Comparison of ENCODE assay signal across 10 mouse cellular contexts in the genomic region with DNA sequence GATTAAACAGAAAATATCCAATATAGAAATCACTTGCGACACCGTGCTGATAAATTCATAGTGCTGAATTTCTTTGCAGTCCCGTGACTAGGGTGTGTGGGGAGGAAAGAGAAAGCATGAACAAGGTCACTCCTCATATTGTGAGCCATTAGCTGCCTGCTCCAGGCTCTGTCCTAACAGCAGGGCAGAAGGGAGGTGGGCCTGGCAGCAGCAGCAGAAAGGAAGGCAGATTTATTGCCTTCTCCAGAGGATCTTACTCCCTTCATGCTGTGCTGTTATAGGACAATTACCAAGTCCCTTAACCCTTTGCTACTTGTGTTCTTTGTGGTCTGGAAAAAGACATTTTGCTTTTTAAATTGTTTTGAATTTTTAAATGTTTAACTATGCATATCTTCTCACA.
DNase-seq lines count a peak whose midpoint lies in the region; ATAC-seq lines count a peak whose summit lies in the region.
"Had no signal": no experiment of that assay in that cellular context is flagged by ENCODE, and none has a peak within 500 bp of the region (broad histone marks: within the 10 kb centered on the region; RNA-seq: fewer than 3 reads in every experiment).

No protein-coding gene starts in this region.

- DNase-seq in brain, adult 2 months (ENCODE audit: low read depth, low spot score), result peak; percentile 39
- DNase-seq in embryo, embryonic 10.5 days (ENCODE audit: low spot score), result peak; percentile 57
- DNase-seq in urinary bladder, postnatal 14 days (ENCODE audit: low spot score), result no peak
- DNase-seq in heart, postnatal 14 days, result no peak
- DNase-seq: gastrocnemius, adult 2 months had no signal

- H3K4me1 ChIP-seq in forebrain, embryonic 15.5 days, result no peaks in the 10 kb centered on the region
- 0 out of 2 replicates have a peak, but pooled peaks cover 3% of the 10 kb centered on the region for H3K4me1 ChIP-seq in forebrain, embryonic 12.5 days
- peaks cover 7% of the 10 kb centered on the region; the same call in 1 of the 2 replicates for H3K4me1 ChIP-seq in midbrain, embryonic 15.5 days
- H3K4me1 ChIP-seq: heart, embryonic 15.5 days had no signal

- H3K27me3 ChIP-seq in forebrain, embryonic 15.5 days, result no peaks in the 10 kb centered on the region
- H3K27me3 ChIP-seq in forebrain, embryonic 12.5 days, result no peaks in the 10 kb centered on the region
- no peaks in the 10 kb centered on the region for H3K27me3 ChIP-seq in midbrain, embryonic 15.5 days (replicated peaks)
- H3K27me3 ChIP-seq: heart, embryonic 15.5 days; limb, embryonic 13.5 days had no signal

- peak; percentile 46; the same call in 1 of the 2 replicates for ATAC-seq in forebrain, embryonic 15.5 days (replicated peaks)
- ATAC-seq in forebrain, embryonic 12.5 days (ENCODE audit: low FRiP score), result no peak
- ATAC-seq in midbrain, embryonic 15.5 days (replicated peaks), result peak; percentile 78

- WGBS in forebrain, embryonic 15.5 days, result 74% methylated on average over 3 of the region's 3 CpGs
- WGBS in forebrain, embryonic 12.5 days, result 87% methylated on average over 3 of the region's 3 CpGs
- WGBS in midbrain, embryonic 15.5 days, result 56% methylated on average over 3 of the region's 3 CpGs

- intact Hi-C loops in heart, postnatal 14 days (cut with DNase I), result no loop called here

- H3K36me3 ChIP-seq in forebrain, embryonic 15.5 days, result no peaks in the 10 kb centered on the region
- no peaks in the 10 kb centered on the region for H3K36me3 ChIP-seq in forebrain, embryonic 12.5 days (replicated peaks)
- no peaks in the 10 kb centered on the region for H3K36me3 ChIP-seq in midbrain, embryonic 15.5 days (replicated peaks)
- H3K36me3 ChIP-seq: heart, embryonic 15.5 days; limb, embryonic 13.5 days had no signal

- H3K4me3 ChIP-seq in forebrain, embryonic 15.5 days, result no peak overlapping the region
- H3K4me3 ChIP-seq in forebrain, embryonic 12.5 days (replicated peaks), result no peak overlapping the region
- no peak overlapping the region for H3K4me3 ChIP-seq in midbrain, embryonic 15.5 days
- H3K4me3 ChIP-seq: gastrocnemius, adult 2 months; heart, embryonic 15.5 days; limb, embryonic 13.5 days had no signal

- H3K9ac ChIP-seq in forebrain, embryonic 15.5 days (replicated peaks), result no peak overlapping the region
- H3K9ac ChIP-seq in forebrain, embryonic 12.5 days, result no peak overlapping the region
- no peak overlapping the region for H3K9ac ChIP-seq in midbrain, embryonic 15.5 days
- H3K9ac ChIP-seq: heart, embryonic 15.5 days; limb, embryonic 13.5 days had no signal

- H3K27ac ChIP-seq in forebrain, embryonic 15.5 days (replicated peaks), result no peak overlapping the region
- no peak overlapping the region for H3K27ac ChIP-seq in forebrain, embryonic 12.5 days
- H3K27ac ChIP-seq in midbrain, embryonic 15.5 days, result no peak overlapping the region
- H3K27ac ChIP-seq: gastrocnemius, adult 2 months; heart, embryonic 15.5 days; limb, embryonic 13.5 days had no signal

- no peaks in the 10 kb centered on the region for H3K9me3 ChIP-seq in forebrain, embryonic 15.5 days
- H3K9me3 ChIP-seq in forebrain, embryonic 12.5 days, result no peaks in the 10 kb centered on the region
- no peaks in the 10 kb centered on the region for H3K9me3 ChIP-seq in midbrain, embryonic 15.5 days
- H3K9me3 ChIP-seq: heart, embryonic 15.5 days; limb, embryonic 13.5 days had no signal

- H3K4me2 ChIP-seq in forebrain, embryonic 15.5 days (replicated peaks), result no peak overlapping the region
- H3K4me2 ChIP-seq in forebrain, embryonic 12.5 days, result no peak overlapping the region
- H3K4me2 ChIP-seq in midbrain, embryonic 15.5 days, result no peak overlapping the region
- H3K4me2 ChIP-seq: heart, embryonic 15.5 days; limb, embryonic 13.5 days had no signal

Comparison
In these comparisons a context has a peak if more than half of its experiments do, and no peak if none do; other contexts are left out.
1. DNase-seq: peak in brain, adult 2 months (single experiment) and embryo, embryonic 10.5 days (single experiment); none in urinary bladder, postnatal 14 days (single experiment) and heart, postnatal 14 days (0 of 2).